Mouse (Mus musculus): ENCODE data around the gene Defa35. TPM values are rescaled to one million over a fixed set of nuclear protein-coding genes. Genes with fewer than 3 reads are reported as not detected.

Defa35 gene
- polyA plus RNA-seq (2015; fragmentation: Illumina TruSeq; extraction: RNeasy Lipid Tissue Mini Kit (QIAGEN cat#74804); ENCODE audit: insufficient read depth, low replicate concordance), result not detected

GRCm38 (mm10) chr8:21064738-21065137 is at the start of gene Defa35:
Gene Defa35, plus strand, starts transcription at chr8:21065038.

GRCm38 (mm10) chr8:21025245-21025644 is 39.6 kb upstream of the Defa35 start, which contains the start of gene Defa21:
Gene Defa21, plus strand, starts transcription at chr8:21025545.

GRCm38 (mm10) chr8:21054747-21055146 is 10.1 kb upstream of the Defa35 start, which contains the start of gene Defa23:
Gene Defa23, plus strand, starts transcription at chr8:21055047.

GRCm38 (mm10) chr8:21084142-21084541 is 19.3 kb downstream of the Defa35 start, which contains the start of gene Defa25:
Gene Defa25, plus strand, starts transcription at chr8:21084442.

GRCm38 (mm10) chr8:21095950-21096349 is 31.1 kb downstream of the Defa35 start, which contains the start of gene Gm14851:
Gene Gm14851, minus strand, starts transcription at chr8:21096050.

Other genes starting within 250 kb of the Defa35 start
- gene Defb33, start 172.4 kb upstream of the Defa35 start, polyA plus RNA-seq (2015; fragmentation: Illumina TruSeq; extraction: RNeasy Lipid Tissue Mini Kit (QIAGEN cat#74804); ENCODE audit: insufficient read depth, low replicate concordance), result not detected
- gene Gm15056, start 162.4 kb upstream of the Defa35 start, polyA plus RNA-seq (2015; fragmentation: Illumina TruSeq; extraction: RNeasy Lipid Tissue Mini Kit (QIAGEN cat#74804); ENCODE audit: insufficient read depth, low replicate concordance), result 3.4 TPM
- gene Gm6040, start 143.0 kb upstream of the Defa35 start, polyA plus RNA-seq (2015; fragmentation: Illumina TruSeq; extraction: RNeasy Lipid Tissue Mini Kit (QIAGEN cat#74804); ENCODE audit: insufficient read depth, low replicate concordance), result not detected
- gene AY761185, start 120.3 kb upstream of the Defa35 start, polyA plus RNA-seq (2015; fragmentation: Illumina TruSeq; extraction: RNeasy Lipid Tissue Mini Kit (QIAGEN cat#74804); ENCODE audit: insufficient read depth, low replicate concordance), result not detected
- gene Defa21, start 39.5 kb upstream of the Defa35 start, polyA plus RNA-seq (2015; fragmentation: Illumina TruSeq; extraction: RNeasy Lipid Tissue Mini Kit (QIAGEN cat#74804); ENCODE audit: insufficient read depth, low replicate concordance), result not detected
- gene Defa23, start 10.0 kb upstream of the Defa35 start, polyA plus RNA-seq (2015; fragmentation: Illumina TruSeq; extraction: RNeasy Lipid Tissue Mini Kit (QIAGEN cat#74804); ENCODE audit: insufficient read depth, low replicate concordance), result not detected
- not detected for gene Defa25, start 19.4 kb downstream of the Defa35 start, polyA plus RNA-seq (2015; fragmentation: Illumina TruSeq; extraction: RNeasy Lipid Tissue Mini Kit (QIAGEN cat#74804); ENCODE audit: insufficient read depth, low replicate concordance)
- gene Gm14851, start 31.0 kb downstream of the Defa35 start, polyA plus RNA-seq (2015; fragmentation: Illumina TruSeq; extraction: RNeasy Lipid Tissue Mini Kit (QIAGEN cat#74804); ENCODE audit: insufficient read depth, low replicate concordance), result not detected
- gene Defa30, start 69.6 kb downstream of the Defa35 start, polyA plus RNA-seq (2015; fragmentation: Illumina TruSeq; extraction: RNeasy Lipid Tissue Mini Kit (QIAGEN cat#74804); ENCODE audit: insufficient read depth, low replicate concordance), result not detected
- gene Defa22, start 97.2 kb downstream of the Defa35 start, polyA plus RNA-seq (2015; fragmentation: Illumina TruSeq; extraction: RNeasy Lipid Tissue Mini Kit (QIAGEN cat#74804); ENCODE audit: insufficient read depth, low replicate concordance), result not detected
- not detected for gene Defa31, start 126.6 kb downstream of the Defa35 start, polyA plus RNA-seq (2015; fragmentation: Illumina TruSeq; extraction: RNeasy Lipid Tissue Mini Kit (QIAGEN cat#74804); ENCODE audit: insufficient read depth, low replicate concordance)
- not detected for gene Gm15293, start 136.5 kb downstream of the Defa35 start, polyA plus RNA-seq (2015; fragmentation: Illumina TruSeq; extraction: RNeasy Lipid Tissue Mini Kit (QIAGEN cat#74804); ENCODE audit: insufficient read depth, low replicate concordance)
- gene Gm15292, start 184.7 kb downstream of the Defa35 start, polyA plus RNA-seq (2015; fragmentation: Illumina TruSeq; extraction: RNeasy Lipid Tissue Mini Kit (QIAGEN cat#74804); ENCODE audit: insufficient read depth, low replicate concordance), result not detected

Measured in spleen, adult 10 weeks (tissue).